8 mouse cellular contexts compared by ENCODE assay signal in the genomic region with DNA sequence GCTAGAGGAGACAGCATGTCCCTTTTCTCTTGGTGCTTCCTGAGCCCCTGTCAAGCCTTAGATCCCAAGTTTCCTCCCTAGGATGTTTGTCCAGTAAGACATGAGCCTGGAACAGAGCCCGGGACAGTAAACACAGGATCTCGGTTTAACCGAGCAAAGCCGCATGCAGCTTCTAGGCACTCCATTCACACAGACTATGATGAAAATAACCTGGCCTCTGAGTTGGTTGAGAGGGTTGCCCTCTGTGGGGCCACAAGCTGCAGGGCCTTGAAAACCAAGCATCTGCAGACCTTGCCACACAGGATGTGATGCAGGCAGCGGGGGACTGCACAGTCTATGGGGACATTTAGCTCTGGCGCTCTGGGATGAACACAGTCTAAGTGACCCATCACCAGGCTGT. TPM values are rescaled to one million over a fixed set of nuclear protein-coding genes. Genes with fewer than 3 reads are reported as not detected.
DNase-seq lines count a peak whose midpoint lies in the region; ATAC-seq and TF ChIP-seq lines count a peak whose summit lies in the region.

No protein-coding gene starts in this region.

- 52% methylated on average over 6 of the region's 6 CpGs for WGBS in kidney, adult 2 months
- 58% methylated on average over 6 of the region's 6 CpGs for WGBS in heart, embryonic 15.5 days

- DNase-seq in kidney, adult 2 months = peak; percentile 69
- no peak for DNase-seq in kidney, adult 18-20 months
- peak; percentile 60 for DNase-seq in lung, postnatal 25 days (ENCODE audit: low spot score)
- peak; percentile 74 for DNase-seq in thymus, postnatal 0 days (ENCODE audit: low spot score)
- no peak for DNase-seq in layer of hippocampus, adult 9-11 months
- no peak for DNase-seq in layer of hippocampus, adult 18-20 months (ENCODE audit: low spot score in 2 of 2)

- no peaks in the 10 kb centered on the region for H3K36me3 ChIP-seq in kidney, adult 2 months (ENCODE audit: control insufficient read depth, insufficient read depth, low read length)
- H3K36me3 ChIP-seq in heart, embryonic 15.5 days = no peaks in the 10 kb centered on the region

- ATAC-seq in heart, embryonic 15.5 days (replicated peaks; ENCODE audit: insufficient number of reproducible peaks, insufficient read depth, low FRiP score, low read depth) = 0 out of 2 replicates have a peak, but pooled peaks have one; percentile 16
- ATAC-seq in frontal cortex, adult (ENCODE audit: low TSS enrichment) = no peak

- H3K27ac ChIP-seq in kidney, adult 2 months (ENCODE audit: insufficient read depth, low read depth, low read length) = peak overlapping the region; percentile 71
- peak overlapping the region; percentile 64 for H3K27ac ChIP-seq in heart, embryonic 15.5 days

- no peak overlapping the region for H3K4me3 ChIP-seq in kidney, adult 2 months (ENCODE audit: insufficient read depth, low read depth, low read length)
- no peak overlapping the region for H3K4me3 ChIP-seq in heart, embryonic 15.5 days

- H3K27me3 ChIP-seq in kidney, adult 2 months (replicated peaks; ENCODE audit: control insufficient read depth, insufficient read depth, low read length) = no peaks in the 10 kb centered on the region
- no peaks in the 10 kb centered on the region for H3K27me3 ChIP-seq in heart, embryonic 15.5 days

- TF ChIP-seq CTCF in kidney, adult 2 months (conservative IDR thresholded peaks at IDR 0.05; ENCODE audit: insufficient read depth, insufficient read length, low read depth, low read length) = no peak

- TF ChIP-seq POLR2A in kidney, adult 2 months (IDR thresholded peaks at IDR 0.05; ENCODE audit: low read depth, low read length) = no peak

- H3K4me2 ChIP-seq in heart, embryonic 15.5 days = no peak overlapping the region

- H3K9me3 ChIP-seq in heart, embryonic 15.5 days (replicated peaks) = no peaks in the 10 kb centered on the region

- no peak overlapping the region for H3K9ac ChIP-seq in heart, embryonic 15.5 days

- peaks cover 20% of the 10 kb centered on the region for H3K4me1 ChIP-seq in kidney, adult 2 months (ENCODE audit: control insufficient read depth, insufficient read depth, low read length)
- peaks cover 14% of the 10 kb centered on the region for H3K4me1 ChIP-seq in heart, embryonic 15.5 days (replicated peaks)

RNA-seq across cellular contexts. Expression of a gene that starts 34.0 kb away (rescaled TPM):
- 0.50 and 0.69 TPM in 2 replicates for polyA plus RNA-seq in kidney, adult 2 months (2012; rRNA removed)
- 52.3 and 53.3 TPM in 2 replicates for polyA plus RNA-seq in heart, embryonic 15.5 days (2015; fragmentation: Nextera tagmentation; extraction: Ambion mirVana)
- 18.7 and 19.8 TPM in 2 replicates for polyA plus RNA-seq in thymus, postnatal 0 days (2015; fragmentation: Nextera tagmentation; extraction: Ambion mirVana)
- 1 to 10 TPM; 4.6 to 4.7 TPM for total RNA-seq in layer of hippocampus, adult 18-20 months (2021)

Comparison
In these comparisons a context has a peak if more than half of its experiments do, and no peak if none do; other contexts are left out.
1. DNase-seq: peak in kidney, adult 2 months (single experiment), lung, postnatal 25 days (single experiment) and thymus, postnatal 0 days (single experiment); none in kidney, adult 18-20 months (single experiment), layer of hippocampus, adult 9-11 months (single experiment) and layer of hippocampus, adult 18-20 months (0 of 2).
2. RNA of a gene that starts 34.0 kb away (polyA plus RNA-seq): 52.3 to 53.3 TPM in heart, embryonic 15.5 days and 18.7 to 19.8 TPM in thymus, postnatal 0 days; 0.50 to 0.69 TPM in kidney, adult 2 months; every median in the first group is over 10 times any median in the second.